In the genomic region with DNA sequence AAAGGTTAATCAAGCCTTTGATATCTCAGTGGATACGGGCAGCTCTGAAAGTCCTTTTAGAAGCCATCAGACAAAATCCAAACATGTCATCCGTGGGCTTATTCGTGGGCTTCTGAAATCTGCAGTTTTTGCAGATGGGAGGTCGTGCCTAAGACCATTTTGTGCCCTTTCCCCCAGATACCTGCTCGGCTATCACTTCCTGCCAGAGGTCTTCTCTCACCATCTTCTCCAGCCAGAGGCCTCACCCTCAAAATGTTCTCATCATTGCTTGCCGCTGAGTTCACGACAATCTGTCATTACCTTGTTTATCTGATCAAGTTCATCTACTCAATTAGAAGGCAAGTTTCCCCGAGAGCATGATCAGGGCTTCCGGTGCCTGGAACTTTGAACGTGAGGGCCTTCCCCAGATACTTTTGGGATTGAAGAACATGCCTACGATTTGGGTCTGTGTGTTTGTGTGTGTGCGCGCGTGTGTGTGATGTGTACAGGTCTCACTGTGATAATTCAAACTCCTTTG, we compare ENCODE assay signal across 8 mouse cellular contexts. TPM values are rescaled to one million over a fixed set of nuclear protein-coding genes. Genes with fewer than 3 reads are reported as not detected.
DNase-seq lines count a peak whose midpoint lies in the region; ATAC-seq lines count a peak whose summit lies in the region.

A gene (plus strand): TSS at position 467 of the 517 bp plus-strand sequence.

- WGBS in heart, embryonic 12.5 days: 21% methylated on average over 14 of the region's 14 CpGs
- 38% methylated on average over 14 of the region's 14 CpGs for WGBS in midbrain, embryonic 15.5 days

- DNase-seq in CD4-positive, CD25-positive, alpha-beta regulatory T cell, adult 2 months (ENCODE audit: low read depth, low spot score): peak; percentile 25
- DNase-seq in thymus, postnatal 36 days: peak; percentile 2 to 7
- no peak for DNase-seq in thymus, adult 18-20 months
- no peak for DNase-seq in left cerebral cortex, adult 8-10 months (ENCODE audit: low spot score in 2 of 2)
- no peak for DNase-seq in spleen, postnatal 36 days (ENCODE audit: low spot score in 2 of 2)

- no peaks in the 10 kb centered on the region for H3K27me3 ChIP-seq in heart, embryonic 12.5 days (replicated peaks)
- H3K27me3 ChIP-seq in midbrain, embryonic 15.5 days (replicated peaks): no peaks in the 10 kb centered on the region

- no peak for ATAC-seq in CD4-positive, CD25-positive, alpha-beta regulatory T cell, adult 4 months
- no peak for ATAC-seq in heart, embryonic 12.5 days (ENCODE audit: insufficient number of reproducible peaks, low FRiP score)
- ATAC-seq in midbrain, embryonic 15.5 days (replicated peaks): no peak

- peak within 1 kb of the TSS; percentile 93 for H3K9ac ChIP-seq in heart, embryonic 12.5 days
- H3K9ac ChIP-seq in midbrain, embryonic 15.5 days: peak within 1 kb of the TSS; percentile 76

- H3K36me3 ChIP-seq in heart, embryonic 12.5 days: no peaks in the 10 kb centered on the region
- H3K36me3 ChIP-seq in midbrain, embryonic 15.5 days (replicated peaks): no peaks in the 10 kb centered on the region

- H3K4me3 ChIP-seq in heart, embryonic 12.5 days: peak within 1 kb of the TSS; percentile 94
- peak within 1 kb of the TSS; percentile 99 for H3K4me3 ChIP-seq in midbrain, embryonic 15.5 days

- peaks cover 29% of the 10 kb centered on the region for H3K4me1 ChIP-seq in heart, embryonic 12.5 days (replicated peaks)
- peaks cover 27% of the 10 kb centered on the region for H3K4me1 ChIP-seq in midbrain, embryonic 15.5 days

- H3K9me3 ChIP-seq in heart, embryonic 12.5 days (replicated peaks): no peaks in the 10 kb centered on the region
- no peaks in the 10 kb centered on the region for H3K9me3 ChIP-seq in midbrain, embryonic 15.5 days

- peak within 1 kb of the TSS; percentile 92 for H3K27ac ChIP-seq in heart, embryonic 12.5 days (ENCODE audit: poor library complexity, severe bottlenecking)
- H3K27ac ChIP-seq in midbrain, embryonic 15.5 days: peak within 1 kb of the TSS; percentile 78

- H3K4me2 ChIP-seq in heart, embryonic 12.5 days: peak within 1 kb of the TSS; percentile 88
- H3K4me2 ChIP-seq in midbrain, embryonic 15.5 days: peak within 1 kb of the TSS; percentile 75

RNA-seq across cellular contexts. Expression of the gene that starts here (rescaled TPM):
- 1 to 10 TPM; 8.2 to 9.6 TPM for polyA plus RNA-seq in CD4-positive, CD25-positive, alpha-beta regulatory T cell, adult 4 months (2017; shearing (Covaris generic))
- polyA plus RNA-seq in heart, embryonic 12.5 days (2016; fragmentation: Nextera tagmentation; extraction: Ambion mirVana): 65.8 and 70.4 TPM in 2 replicates
- 10 to 100 TPM; 41.1 to 45.3 (median 44.9) TPM for total RNA-seq in left cerebral cortex, adult 8-10 months (2022)
- polyA plus RNA-seq in midbrain, embryonic 15.5 days (2015; fragmentation: Nextera tagmentation; extraction: Ambion mirVana): 45.6 and 51.3 TPM in 2 replicates

Comparison
In these comparisons a context has a peak if more than half of its experiments do, and no peak if none do; other contexts are left out.
1. DNase-seq: peak in CD4-positive, CD25-positive, alpha-beta regulatory T cell, adult 2 months (single experiment) and thymus, postnatal 36 days (2 of 2); none in thymus, adult 18-20 months (0 of 2), left cerebral cortex, adult 8-10 months (0 of 2) and spleen, postnatal 36 days (0 of 2).